Comparison of ENCODE assay signal across 8 mouse cellular contexts in genomic region chr4:155143411-155143810, GRCm38 (mm10). TPM values are rescaled to one million over a fixed set of nuclear protein-coding genes. Genes with fewer than 3 reads are reported as not detected.
DNase-seq lines count a peak whose midpoint lies in the region; ATAC-seq and TF ChIP-seq lines count a peak whose summit lies in the region.

No protein-coding gene starts in this region.

- no peak for TF ChIP-seq POLR2A in embryonic fibroblast, embryonic 13.5 days (IDR thresholded peaks at IDR 0.05; ENCODE audit: low read depth, low read length)

- no peak overlapping the region for H3K4me2 ChIP-seq in kidney, embryonic 16.5 days (replicated peaks; ENCODE audit: low read depth, low read length)
- H3K4me2 ChIP-seq in hindbrain, embryonic 15.5 days, result no peak overlapping the region
- no peak overlapping the region for H3K4me2 ChIP-seq in midbrain, embryonic 16.5 days (ENCODE audit: low read length)

- no peak overlapping the region for H3K4me3 ChIP-seq in kidney, embryonic 16.5 days (ENCODE audit: low read length)
- H3K4me3 ChIP-seq in embryonic fibroblast, embryonic 13.5 days (ENCODE audit: insufficient read depth, low read length), result no peak overlapping the region
- H3K4me3 ChIP-seq in hindbrain, embryonic 15.5 days, result no peak overlapping the region
- no peak overlapping the region for H3K4me3 ChIP-seq in midbrain, embryonic 16.5 days (ENCODE audit: low read depth, low read length)

- peaks cover 43% of the 10 kb centered on the region for H3K4me1 ChIP-seq in kidney, embryonic 16.5 days (ENCODE audit: insufficient read depth, low read length)
- peaks cover 15% of the 10 kb centered on the region for H3K4me1 ChIP-seq in embryonic fibroblast, embryonic 13.5 days (ENCODE audit: control insufficient read depth, insufficient read depth, low read length)
- peaks cover 38% of the 10 kb centered on the region for H3K4me1 ChIP-seq in hindbrain, embryonic 15.5 days (replicated peaks)
- H3K4me1 ChIP-seq in midbrain, embryonic 16.5 days (ENCODE audit: control insufficient read depth, insufficient read depth, low read length), result peaks cover 17% of the 10 kb centered on the region

- 46% methylated on average over 2 of the region's 2 CpGs for WGBS in kidney, embryonic 16.5 days
- 46% methylated on average over 2 of the region's 2 CpGs for WGBS in hindbrain, embryonic 15.5 days
- WGBS in midbrain, embryonic 16.5 days, result 40% methylated on average over 2 of the region's 2 CpGs

- no peaks in the 10 kb centered on the region for H3K27me3 ChIP-seq in kidney, embryonic 16.5 days (ENCODE audit: insufficient read depth, low read length)
- no peaks in the 10 kb centered on the region for H3K27me3 ChIP-seq in hindbrain, embryonic 15.5 days
- H3K27me3 ChIP-seq in midbrain, embryonic 16.5 days (ENCODE audit: control insufficient read depth, insufficient read depth, low read depth, low read length), result no peaks in the 10 kb centered on the region

- DNase-seq in kidney, postnatal 14 days, result no peak
- no peak for DNase-seq in left cerebral cortex, adult 9 months (ENCODE audit: low spot score in 2 of 2)
- no peak for DNase-seq in embryo, embryonic 11 days

- H3K27ac ChIP-seq in kidney, embryonic 16.5 days (ENCODE audit: low read length), result peak overlapping the region; percentile 91
- peak overlapping the region; percentile 82 for H3K27ac ChIP-seq in embryonic fibroblast, embryonic 13.5 days (ENCODE audit: insufficient read depth, low read length)
- peak overlapping the region; percentile 79 for H3K27ac ChIP-seq in hindbrain, embryonic 15.5 days (replicated peaks)
- H3K27ac ChIP-seq in midbrain, embryonic 16.5 days (ENCODE audit: low read length), result peak overlapping the region; percentile 76

- no peak for TF ChIP-seq CTCF in embryonic fibroblast, embryonic 13.5 days (IDR thresholded peaks at IDR 0.05; ENCODE audit: borderline replicate concordance, insufficient read depth, low read length)

- no peaks in the 10 kb centered on the region for H3K36me3 ChIP-seq in kidney, embryonic 16.5 days (ENCODE audit: insufficient read depth, low read length)
- H3K36me3 ChIP-seq in hindbrain, embryonic 15.5 days, result no peaks in the 10 kb centered on the region
- H3K36me3 ChIP-seq in midbrain, embryonic 16.5 days (ENCODE audit: control insufficient read depth, insufficient read depth, low read length), result no peaks in the 10 kb centered on the region

- no peak for ATAC-seq in kidney, embryonic 16.5 days (ENCODE audit: low FRiP score, low TSS enrichment)
- ATAC-seq in hindbrain, embryonic 15.5 days (ENCODE audit: low FRiP score, low read depth), result no peak
- ATAC-seq in midbrain, embryonic 16.5 days, result no peak
- no peak for ATAC-seq in inflammation-experienced regulatory T-cells, adult 6 months

- peak overlapping the region; percentile 31; the same call in 1 of the 2 replicates for H3K9ac ChIP-seq in kidney, embryonic 16.5 days (replicated peaks; ENCODE audit: low read length)
- H3K9ac ChIP-seq in hindbrain, embryonic 15.5 days, result no peak overlapping the region; the same call in 1 of the 2 replicates
- H3K9ac ChIP-seq in midbrain, embryonic 16.5 days (ENCODE audit: low read depth, low read length), result peak overlapping the region; percentile 48; the same call in 1 of the 2 replicates

- H3K9me3 ChIP-seq in kidney, embryonic 16.5 days (ENCODE audit: low read length), result no peaks in the 10 kb centered on the region
- H3K9me3 ChIP-seq in hindbrain, embryonic 15.5 days, result no peaks in the 10 kb centered on the region
- H3K9me3 ChIP-seq in midbrain, embryonic 16.5 days (replicated peaks; ENCODE audit: control insufficient read depth, low read length, poor library complexity, severe bottlenecking), result no peaks in the 10 kb centered on the region

RNA-seq across cellular contexts. Expression of gene Morn1, which starts 57.0 kb away (rescaled TPM):
- polyA plus RNA-seq in kidney, embryonic 16.5 days (2015; fragmentation: Nextera tagmentation; extraction: Ambion mirVana), result 5.9 and 7.0 TPM in 2 replicates
- 3.9 and 5.0 TPM in 2 replicates for polyA plus RNA-seq in embryonic fibroblast, embryonic 13.5 days (2011; ENCODE audit: insufficient read length, low read depth, missing spikeins)
- polyA plus RNA-seq in hindbrain, embryonic 15.5 days (2015; fragmentation: Nextera tagmentation; extraction: Ambion mirVana), result 8.1 and 10.0 TPM in 2 replicates
- 7.3 and 8.9 TPM in 2 replicates for polyA plus RNA-seq in midbrain, embryonic 16.5 days (2015; fragmentation: Nextera tagmentation; extraction: Ambion mirVana)
- 1 to 10 TPM in 2 of 3 experiments, under 1 TPM in 1; 0.79 to 2.1 (median 1.7) TPM for polyA plus RNA-seq in inflammation-experienced regulatory T-cells, adult 6 months (2017; shearing (Covaris generic))

RNA-seq across cellular contexts. Expression of gene Rer1, which starts 57.2 kb away (rescaled TPM):
- polyA plus RNA-seq in kidney, embryonic 16.5 days (2015; fragmentation: Nextera tagmentation; extraction: Ambion mirVana), result 158 and 162 TPM in 2 replicates
- polyA plus RNA-seq in embryonic fibroblast, embryonic 13.5 days (2011; ENCODE audit: insufficient read length, low read depth, missing spikeins), result 148 and 162 TPM in 2 replicates
- polyA plus RNA-seq in hindbrain, embryonic 15.5 days (2015; fragmentation: Nextera tagmentation; extraction: Ambion mirVana), result 124 and 125 TPM in 2 replicates
- polyA plus RNA-seq in midbrain, embryonic 16.5 days (2015; fragmentation: Nextera tagmentation; extraction: Ambion mirVana), result 121 and 124 TPM in 2 replicates
- polyA plus RNA-seq in inflammation-experienced regulatory T-cells, adult 6 months (2017; shearing (Covaris generic)), result 100 to 1,000 TPM; 101 to 140 (median 102) TPM
